Mouse (Mus musculus): ENCODE results near the gene 1810049J17Rik. TPM values are rescaled to one million over a fixed set of nuclear protein-coding genes. Genes with fewer than 3 reads are reported as not detected.

Gene 1810049J17Rik
- total RNA-seq, 2 experiments from 2014 or later = 1.8 TPM; not detected in 1

GRCm38 (mm10) chr15:12311465-12311864, 10.2 kb downstream of the 1810049J17Rik start:
- DNase-seq (ENCODE audit: low spot score in 2 of 2) = no peak

GRCm38 (mm10) chr15:12310676-12311075, 11.0 kb downstream of the 1810049J17Rik start:
- no peak for DNase-seq (ENCODE audit: low spot score in 2 of 2)

GRCm38 (mm10) chr15:12308539-12308938, 13.2 kb downstream of the 1810049J17Rik start:
- no peak for DNase-seq (ENCODE audit: low spot score in 2 of 2)

- no peak for DNase-seq (ENCODE audit: low spot score in 2 of 2)
These were observed 14.6 kb downstream of the 1810049J17Rik start for GRCm38 (mm10) chr15:12307114-12307513.

- DNase-seq (ENCODE audit: low spot score in 2 of 2) = no peak
These were observed 15.3 kb downstream of the 1810049J17Rik start for GRCm38 (mm10) chr15:12306188-12307071.

GRCm38 (mm10) chr15:12301771-12302170, 19.9 kb downstream of the 1810049J17Rik start:
- DNase-seq (ENCODE audit: low spot score in 2 of 2) = no peak

- DNase-seq (ENCODE audit: low spot score in 2 of 2) = no peak
These were observed 23.4 kb downstream of the 1810049J17Rik start for GRCm38 (mm10) chr15:12298231-12298737.

- DNase-seq (ENCODE audit: low spot score in 2 of 2) = no peak
These were observed 25.5 kb downstream of the 1810049J17Rik start for GRCm38 (mm10) chr15:12296228-12296627.

GRCm38 (mm10) chr15:12291757-12292156, 29.9 kb downstream of the 1810049J17Rik start:
- no peak for DNase-seq (ENCODE audit: low spot score in 2 of 2)

- no peak for DNase-seq (ENCODE audit: low spot score in 2 of 2)
These were observed 31.4 kb downstream of the 1810049J17Rik start for GRCm38 (mm10) chr15:12290330-12290729.

GRCm38 (mm10) chr15:12285535-12285809, 36.2 kb downstream of the 1810049J17Rik start:
- DNase-seq (ENCODE audit: low spot score in 2 of 2) = no peak

GRCm38 (mm10) chr15:12284794-12285534, 36.7 kb downstream of the 1810049J17Rik start:
- no peak for DNase-seq (ENCODE audit: low spot score in 2 of 2)

- DNase-seq (ENCODE audit: low spot score in 2 of 2) = no peak
These were observed 41.9 kb downstream of the 1810049J17Rik start for GRCm38 (mm10) chr15:12279816-12280215.

- DNase-seq (ENCODE audit: low spot score in 2 of 2) = no peak
These were observed 46.5 kb downstream of the 1810049J17Rik start for GRCm38 (mm10) chr15:12275091-12275623.

- DNase-seq (ENCODE audit: low spot score in 2 of 2) = no peak
These were observed 47.5 kb downstream of the 1810049J17Rik start for GRCm38 (mm10) chr15:12274053-12274769.

GRCm38 (mm10) chr15:12273325-12274052, 48.2 kb downstream of the 1810049J17Rik start:
- DNase-seq (ENCODE audit: low spot score in 2 of 2) = no peak
